Mouse (Mus musculus) liver, postnatal 0 days (tissue): ENCODE measurements around the gene Clstn1.

Experiments used
- CTCF ChIP-seq: sonication (generic); IDR thresholded peaks from 2 replicates; pipeline ENCODE4 v1.5.1; 2016; ENCODE audit warnings: antibody characterized with exemption, low read depth
- EP300 ChIP-seq: IDR thresholded peaks from 2 replicates; pipeline ENCODE4 v1.6.1; 2016; ENCODE audit warnings: antibody characterized with exemption, low read depth, mild to moderate bottlenecking

- no peak for TF ChIP-seq CTCF
- no peak for TF ChIP-seq EP300
Observed at GRCm38 (mm10) chr4:149586044-149586782, at the start of gene Clstn1.
